Mouse (Mus musculus) ES-Bruce4 (cell line): ENCODE measurements around the gene D230025D16Rik.

Source experiments
- CTCF ChIP-seq: IDR thresholded peaks from one replicate; pipeline ENCODE4 v1.8.1; 2011; ENCODE audit warnings: low read depth, low read length
- POLR2A ChIP-seq: IDR thresholded peaks from one replicate; pipeline ENCODE4 v1.8.1; 2011; ENCODE audit warnings: low read length; ENCODE audit not compliant: insufficient read depth

- TF ChIP-seq CTCF (no peak), POLR2A (no peak)
These were observed 972 bp downstream of the D230025D16Rik start for GRCm38 (mm10) chr8:105225917-105226316.
